Mouse (Mus musculus) adrenal gland, adult 8-10 months (tissue): ENCODE measurements around the gene Ptprh. TPM values are rescaled to one million over a fixed set of nuclear protein-coding genes. Genes with fewer than 3 reads are reported as not detected.
A peak's percentile ranks its signal among the peaks of the same experiment; 100 is the strongest.

Experiments
- DNase-seq: peaks from one replicate; pipeline ENCODE4 v3.0.0; 2022
- total RNA-seq, 4 experiments: library from RNA; stranded (reverse); gene quantifications; 2 replicates each; pipeline ENCODE4 v1.2.4; 2022

Gene Ptprh
- total RNA-seq, 4 experiments from 2014 or later: not detected

GRCm38 (mm10) chr7:4523205-4524130, 80.4 kb downstream of the Ptprh start:
- DNase-seq: no peak

GRCm38 (mm10) chr7:4522292-4522691, 81.5 kb downstream of the Ptprh start:
- no peak for DNase-seq

GRCm38 (mm10) chr7:4521231-4522003, 82.4 kb downstream of the Ptprh start:
- no peak for DNase-seq

GRCm38 (mm10) chr7:4518487-4518886, 85.4 kb downstream of the Ptprh start:
- DNase-seq: no peak

GRCm38 (mm10) chr7:4516332-4517050, 87.3 kb downstream of the Ptprh start, which contains the start of gene Tnnt1:
Gene Tnnt1 (minus strand): TSS chr7:4516382.
- no peak for DNase-seq

GRCm38 (mm10) chr7:4515853-4516252, 88.0 kb downstream of the Ptprh start:
- DNase-seq: no peak

- no peak for DNase-seq
Measured at GRCm38 (mm10) chr7:4513829-4514712, 89.8 kb downstream of the Ptprh start.

- no peak for DNase-seq
Measured at GRCm38 (mm10) chr7:4513236-4513635, 90.6 kb downstream of the Ptprh start.

GRCm38 (mm10) chr7:4511489-4512224, 92.2 kb downstream of the Ptprh start:
- no peak for DNase-seq

GRCm38 (mm10) chr7:4509863-4510608, 93.8 kb downstream of the Ptprh start:
- peak; percentile 44 for DNase-seq

- DNase-seq: no peak
Measured at GRCm38 (mm10) chr7:4508739-4509116, 95.1 kb downstream of the Ptprh start.

GRCm38 (mm10) chr7:4508062-4508738, 95.6 kb downstream of the Ptprh start:
- DNase-seq: no peak

GRCm38 (mm10) chr7:4507220-4507619, 96.6 kb downstream of the Ptprh start:
- no peak for DNase-seq

GRCm38 (mm10) chr7:4504646-4505435, 99.0 kb downstream of the Ptprh start:
- no peak for DNase-seq

GRCm38 (mm10) chr7:4503858-4504257, 100.0 kb downstream of the Ptprh start:
- no peak for DNase-seq

- DNase-seq: no peak
Measured at GRCm38 (mm10) chr7:4503100-4503499, 100.7 kb downstream of the Ptprh start.

- DNase-seq: peak; percentile 61
Measured at GRCm38 (mm10) chr7:4502421-4503090, 101.3 kb downstream of the Ptprh start.
